Mouse (Mus musculus) heart, adult 2 months (tissue): ENCODE results near the gene Znrf3. TPM values are rescaled to one million over a fixed set of nuclear protein-coding genes. Genes with fewer than 3 reads are reported as not detected.
A peak's percentile ranks its signal among the peaks of the same experiment; 100 is the strongest.
"Not testable (repeated sequence)": the region's sequence is repeated elsewhere in the genome, so short reads cannot be mapped to it uniquely, and the experiment has no call there.

ENCODE experiments used
- DNase-seq, 2 experiments: peaks; one replicate each; pipeline ENCODE4 v3.0.0; 2021
- H3K27ac ChIP-seq: fragments of 200-600 bp; 2 replicates; pipeline ENCODE4 v1.8.1; 2022
- H3K27me3 ChIP-seq: fragments of 200-500 bp; 2 replicates; pipeline ENCODE4 v1.6.1; 2012; ENCODE audit warnings: mild to moderate bottlenecking, low read length, inconsistent platforms, mixed read lengths; ENCODE audit not compliant: control insufficient read depth, insufficient read depth
- H3K36me3 ChIP-seq: fragments of 200-500 bp; 2 replicates; pipeline ENCODE4 v1.6.1; 2012; ENCODE audit warnings: low read length, inconsistent platforms; ENCODE audit not compliant: control insufficient read depth, insufficient read depth
- H3K4me1 ChIP-seq: fragments of 200-500 bp; 2 replicates; pipeline ENCODE4 v1.6.1; 2011; ENCODE audit warnings: low read length; ENCODE audit not compliant: control insufficient read depth, insufficient read depth
- H3K4me3 ChIP-seq: fragments of 200-600 bp; 2 replicates; pipeline ENCODE4 v1.8.1; 2022
- H3K79me2 ChIP-seq: fragments of 200-500 bp; replicated peaks from 2 replicates; pipeline ENCODE4 v1.6.1; 2012; ENCODE audit warnings: mild to moderate bottlenecking, inconsistent platforms, low read length, moderate library complexity, mixed read lengths; ENCODE audit not compliant: control insufficient read depth, insufficient read depth
- H3K9ac ChIP-seq: fragments of 200-500 bp; 2 replicates; pipeline ENCODE4 v1.6.1; 2012; ENCODE audit warnings: low read depth, mild to moderate bottlenecking, control low read depth, inconsistent platforms, low read length, mixed read lengths
- CTCF ChIP-seq: fragments of 200-600 bp; IDR thresholded peaks from 2 replicates; pipeline ENCODE4 v1.8.1; 2022; ENCODE audit warnings: antibody characterized with exemption, mild to moderate bottlenecking, moderate library complexity
- EP300 ChIP-seq: fragments of 200-500 bp; IDR thresholded peaks from 2 replicates; pipeline ENCODE4 v1.6.1; 2011; ENCODE audit warnings: low read depth, low read length, control low read depth; ENCODE audit not compliant: insufficient read depth
- POLR2A ChIP-seq: fragments of 200-500 bp; IDR thresholded peaks from 2 replicates; pipeline ENCODE4 v1.6.1; 2011; ENCODE audit warnings: mild to moderate bottlenecking, low read depth, low read length, control low read depth; ENCODE audit not compliant: insufficient read depth
- WGBS: fragments of 180-500 bp; shearing (Covaris S2); methylation state at CpG from one replicate; pipeline ENCODE4 v1.1.7; 2018; 5-methylcytosine and 5-hydroxymethylcytosine counted together
- intact Hi-C: fragments of 180-260 bp; cut with DNase I; formaldehyde crosslinking; loops from one replicate; pipeline ENCODE4 v1.15.1; 2025
- polyA plus RNA-seq: library from polyadenylated mRNA; depleted of rRNA; stranded (reverse); fragments of >200 nt; gene quantifications from 2 replicates; pipeline ENCODE4 v1.2.3, GENCODE M21; 2012
- total RNA-seq, 2 experiments: library from RNA; stranded (reverse); gene quantifications; 2 replicates each; pipeline ENCODE4 v1.2.3; 2021

Gene Znrf3
- total and polyA plus RNA-seq, 3 experiments, result 2.9 to 7.3 (median 7.3) TPM

GRCm38 (mm10) chr11:5485193-5486011 is 40.8 kb upstream of the Znrf3 start:
- WGBS, result 2% methylated on average over 15 of the region's 15 CpGs
- Histone ChIP-seq H3K36me3 (no peaks in the 10 kb centered on the region), H3K27me3 (no peaks in the 10 kb centered on the region), H3K9ac (peak overlapping the region; percentile 71), H3K4me3 (peak overlapping the region; percentile 52), H3K4me1 (no peaks in the 10 kb centered on the region), H3K27ac (peak overlapping the region; percentile 82), H3K79me2 (no peaks in the 10 kb centered on the region)
- peak; percentile 84 to 85 for DNase-seq
- intact Hi-C loops, result loop anchor here (1.0 to 5.0 kb wide), 6 partner anchors 37 to 402 kb away; partner anchors contain the start of genes Ccdc117 and Dbnl
- TF ChIP-seq POLR2A (peak; percentile 49; the same call in 1 of the 2 replicates), EP300 (peak; percentile 90), CTCF (peak; percentile 83)

GRCm38 (mm10) chr11:5482581-5482980 is 37.9 kb upstream of the Znrf3 start:
- H3K27ac ChIP-seq, result no peak overlapping the region
- H3K4me3 ChIP-seq, result no peak overlapping the region
- H3K4me1 ChIP-seq, result no peaks in the 10 kb centered on the region
- no peak overlapping the region for H3K9ac ChIP-seq
- H3K27me3 ChIP-seq, result no peaks in the 10 kb centered on the region
- 82% methylated on average over 13 of the region's 13 CpGs for WGBS
- no peaks in the 10 kb centered on the region for H3K79me2 ChIP-seq
- DNase-seq, result no peak
- no peaks in the 10 kb centered on the region for H3K36me3 ChIP-seq
- no peak for TF ChIP-seq EP300
- TF ChIP-seq POLR2A, result no peak
- no peak for TF ChIP-seq CTCF
- intact Hi-C loops, result no loop called here

- no peak for DNase-seq
- Histone ChIP-seq H3K36me3 (no peaks in the 10 kb centered on the region), H3K79me2 (no peaks in the 10 kb centered on the region), H3K4me1 (peaks cover 1% of the 10 kb centered on the region; the same call in 1 of the 2 replicates), H3K27ac (peak overlapping the region; percentile 52), H3K27me3 (no peaks in the 10 kb centered on the region), H3K4me3 (no peak overlapping the region), H3K9ac (no peak overlapping the region)
- 60% methylated on average over 3 of the region's 3 CpGs for WGBS
- TF ChIP-seq POLR2A (no peak), CTCF (no peak), EP300 (no peak)
- intact Hi-C loops, result loop anchor here (10.0 kb wide), 1 partner anchor 364 kb away; no protein-coding TSS in a partner anchor
These were observed 34.2 kb upstream of the Znrf3 start for GRCm38 (mm10) chr11:5478831-5479230.

GRCm38 (mm10) chr11:5478193-5478592 is 33.5 kb upstream of the Znrf3 start:
- intact Hi-C loops, result loop anchor here (10.0 kb wide), 1 partner anchor 363 kb away; no protein-coding TSS in a partner anchor
- no peak overlapping the region for H3K4me3 ChIP-seq

GRCm38 (mm10) chr11:5476806-5477205 is 32.2 kb upstream of the Znrf3 start:
- WGBS, result 92% methylated on average over 4 of the region's 4 CpGs
- intact Hi-C loops, result loop anchor here (10.0 kb wide), 1 partner anchor 362 kb away; no protein-coding TSS in a partner anchor
- no peak overlapping the region for H3K9ac ChIP-seq
- no peak for DNase-seq
- H3K79me2 ChIP-seq, result no peaks in the 10 kb centered on the region
- H3K4me3 ChIP-seq, result no peak overlapping the region
- H3K4me1 ChIP-seq, result peaks cover 1% of the 10 kb centered on the region; the same call in 1 of the 2 replicates
- no peak for TF ChIP-seq POLR2A
- no peak for TF ChIP-seq CTCF
- TF ChIP-seq EP300, result no peak
- H3K27ac ChIP-seq, result no peak overlapping the region
- H3K36me3 ChIP-seq, result no peaks in the 10 kb centered on the region
- no peaks in the 10 kb centered on the region for H3K27me3 ChIP-seq

More at GRCm38 (mm10) chr11:5478193-5478592, 33.5 kb upstream of the Znrf3 start:
- Histone ChIP-seq H3K27me3 (no peaks in the 10 kb centered on the region), H3K9ac (no peak overlapping the region), H3K79me2 (no peaks in the 10 kb centered on the region), H3K27ac (peak overlapping the region; percentile 52; the same call in 1 of the 2 replicates), H3K4me1 (peaks cover 1% of the 10 kb centered on the region; the same call in 1 of the 2 replicates), H3K36me3 (no peaks in the 10 kb centered on the region)
- peak in 1 of 2 experiments; percentile 33 for DNase-seq
- WGBS, result 48% methylated on average over 7 of the region's 7 CpGs
- no peak for TF ChIP-seq POLR2A
- 0 out of 2 replicates have a peak, but pooled peaks have one; percentile 17 for TF ChIP-seq EP300
- no peak for TF ChIP-seq CTCF

GRCm38 (mm10) chr11:5475556-5476118 is 31.0 kb upstream of the Znrf3 start:
- H3K27ac ChIP-seq, H3K4me1 ChIP-seq, H3K79me2 ChIP-seq, H3K27me3 ChIP-seq, H3K9ac ChIP-seq, H3K36me3 ChIP-seq, DNase-seq, H3K4me3 ChIP-seq: not testable (repeated sequence)
- intact Hi-C loops, result loop anchor here (10.0 kb wide), 1 partner anchor 361 kb away; no protein-coding TSS in a partner anchor
- WGBS, result 90% methylated on average over 2 of the region's 2 CpGs
